Mouse (Mus musculus): ENCODE results near the gene Psors1c2. TPM values are rescaled to one million over a fixed set of nuclear protein-coding genes. Genes with fewer than 3 reads are reported as not detected.

The Psors1c2 gene
- polyA plus RNA-seq, 2 experiments: 0.39 to 1.0 TPM

DNA sequence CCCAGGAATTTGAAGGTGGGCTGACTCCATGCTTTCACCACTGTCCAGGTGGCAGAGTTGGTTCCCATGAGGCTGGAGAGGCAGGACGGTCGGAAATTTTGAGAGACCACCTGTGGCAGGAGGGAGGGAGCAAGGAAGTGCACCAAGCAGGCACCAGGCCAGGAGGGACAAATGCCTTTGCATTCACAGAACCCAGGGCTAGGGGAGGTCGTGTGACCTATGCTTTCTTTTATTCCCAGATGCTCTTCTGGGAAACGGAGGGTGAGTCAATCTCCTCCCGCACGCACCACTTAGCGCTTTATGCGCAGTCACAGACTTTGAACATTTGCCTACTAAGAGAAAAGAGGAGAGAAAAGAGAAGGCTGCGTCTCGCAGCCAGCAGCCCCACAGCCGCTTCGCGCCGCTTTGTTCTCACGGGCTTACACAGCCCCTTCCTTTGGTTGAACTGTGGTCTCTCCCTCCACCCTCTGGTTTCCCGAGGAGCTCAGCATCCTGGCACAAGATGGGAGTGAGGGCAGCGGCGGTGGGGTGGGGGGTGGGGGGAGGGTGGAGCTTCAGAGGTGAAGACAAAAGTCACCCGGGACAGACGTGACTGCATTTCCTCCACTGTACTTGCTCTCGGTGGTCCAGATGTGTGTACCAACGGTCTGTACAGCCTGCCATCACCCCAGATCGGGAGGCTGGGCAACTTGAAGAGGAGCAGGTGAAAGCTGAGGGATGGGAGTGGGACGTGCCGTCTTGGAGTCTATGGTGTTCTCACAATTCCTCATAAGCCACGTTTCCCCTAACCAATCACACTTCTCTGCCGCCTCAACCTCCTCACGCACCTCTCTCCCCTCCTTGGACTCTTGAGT lies 36.3 kb downstream of the Psors1c2 start:
- ATAC-seq (ENCODE audit: low FRiP score, low read depth) (no peak), DNase-seq (ENCODE audit: low spot score) (no peak)
- peak overlapping the region; percentile 23 for H3K4me3 ChIP-seq (replicated peaks; ENCODE audit: low read length)
- no peak for TF ChIP-seq POLR2A (IDR thresholded peaks at IDR 0.05; ENCODE audit: borderline replicate concordance, extremely low read depth, insufficient read depth, insufficient read length)
- peak overlapping the region; percentile 39 for H3K4me2 ChIP-seq (replicated peaks; ENCODE audit: low read depth, low read length, severe bottlenecking)
- no peaks in the 10 kb centered on the region for H3K9me3 ChIP-seq (ENCODE audit: control insufficient read depth, low read length)
- H3K4me1 ChIP-seq (ENCODE audit: control insufficient read depth, insufficient read depth, low read length): peaks cover 4% of the 10 kb centered on the region; the same call in 1 of the 2 replicates
- WGBS: 7% methylated on average over 24 of the region's 28 CpGs
- peak overlapping the region; percentile 22 for H3K9ac ChIP-seq (ENCODE audit: low read depth, low read length, severe bottlenecking)
- peaks cover 23% of the 10 kb centered on the region for H3K27me3 ChIP-seq (ENCODE audit: control insufficient read depth, insufficient read depth, low read length)
- H3K27ac ChIP-seq (replicated peaks; ENCODE audit: low read depth, low read length): no peak overlapping the region
- no peaks in the 10 kb centered on the region for H3K36me3 ChIP-seq (ENCODE audit: control insufficient read depth, insufficient read depth, low read length)

DNA sequence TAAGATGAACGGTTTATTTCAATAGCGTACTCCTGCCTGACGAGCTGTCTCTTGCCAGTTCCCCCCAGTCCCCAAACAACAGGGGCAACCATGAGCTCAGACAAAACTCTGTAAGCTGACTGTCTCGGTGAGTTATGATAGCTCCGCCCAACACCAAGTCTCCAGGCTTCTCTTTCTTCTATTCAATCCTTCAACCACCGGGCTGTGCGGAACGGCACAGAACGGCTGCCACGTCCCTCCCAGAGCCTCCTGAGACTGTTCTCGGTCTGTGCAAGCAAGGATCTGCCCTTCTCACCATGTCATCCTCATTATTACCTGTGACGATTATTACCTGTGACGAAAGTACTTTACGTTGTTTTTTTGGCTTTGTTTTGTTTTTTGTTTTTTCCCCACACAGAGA lies 37.8 kb downstream of the Psors1c2 start:
- no peaks in the 10 kb centered on the region for H3K36me3 ChIP-seq (ENCODE audit: control insufficient read depth, insufficient read depth, low read length)
- H3K27me3 ChIP-seq (ENCODE audit: control insufficient read depth, insufficient read depth, low read length): peaks cover 23% of the 10 kb centered on the region
- no peak overlapping the region for H3K9ac ChIP-seq (ENCODE audit: low read depth, low read length, severe bottlenecking)
- no peak overlapping the region for H3K27ac ChIP-seq (replicated peaks; ENCODE audit: low read depth, low read length)
- H3K4me2 ChIP-seq (replicated peaks; ENCODE audit: low read depth, low read length, severe bottlenecking): no peak overlapping the region
- H3K4me3 ChIP-seq (replicated peaks; ENCODE audit: low read length): no peak overlapping the region
- H3K4me1 ChIP-seq (ENCODE audit: control insufficient read depth, insufficient read depth, low read length): peaks cover 4% of the 10 kb centered on the region; the same call in 1 of the 2 replicates
- TF ChIP-seq POLR2A (IDR thresholded peaks at IDR 0.05; ENCODE audit: borderline replicate concordance, extremely low read depth, insufficient read depth, insufficient read length): no peak
- DNase-seq (ENCODE audit: low spot score): no peak
- ATAC-seq (ENCODE audit: low FRiP score, low read depth): no peak
- no peaks in the 10 kb centered on the region for H3K9me3 ChIP-seq (ENCODE audit: control insufficient read depth, low read length)
- WGBS: 76% methylated on average over 14 of the region's 14 CpGs

DNA sequence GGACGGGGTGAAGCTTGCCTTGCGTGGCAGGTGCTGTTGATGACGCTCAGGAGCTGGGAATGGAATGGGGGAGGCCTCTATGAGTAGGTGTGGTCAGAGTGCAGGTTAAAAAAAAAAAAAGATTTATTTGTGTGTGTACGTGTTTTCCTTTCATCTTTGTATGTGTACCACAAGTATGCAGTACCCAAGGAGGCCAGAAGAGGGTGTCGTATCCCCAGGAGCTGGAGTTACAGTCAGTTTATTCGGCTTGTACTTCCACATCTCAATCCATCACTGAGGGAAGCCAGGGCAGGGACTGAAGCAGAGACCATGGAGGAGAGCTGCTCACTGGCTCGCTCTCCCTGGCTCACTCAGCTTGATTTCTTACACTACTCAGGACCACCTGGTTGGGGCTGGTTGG lies 38.5 kb downstream of the Psors1c2 start:
- no peak overlapping the region for H3K27ac ChIP-seq (replicated peaks; ENCODE audit: low read depth, low read length)
- no peak overlapping the region for H3K9ac ChIP-seq (ENCODE audit: low read depth, low read length, severe bottlenecking)
- H3K4me2 ChIP-seq (replicated peaks; ENCODE audit: low read depth, low read length, severe bottlenecking): no peak overlapping the region
- H3K36me3 ChIP-seq (ENCODE audit: control insufficient read depth, insufficient read depth, low read length): no peaks in the 10 kb centered on the region
- peaks cover 4% of the 10 kb centered on the region; the same call in 1 of the 2 replicates for H3K4me1 ChIP-seq (ENCODE audit: control insufficient read depth, insufficient read depth, low read length)
- no peaks in the 10 kb centered on the region for H3K9me3 ChIP-seq (ENCODE audit: control insufficient read depth, low read length)
- peaks cover 23% of the 10 kb centered on the region for H3K27me3 ChIP-seq (ENCODE audit: control insufficient read depth, insufficient read depth, low read length)
- no peak for DNase-seq (ENCODE audit: low spot score)
- WGBS: 92% methylated on average over 7 of the region's 7 CpGs
- TF ChIP-seq POLR2A (IDR thresholded peaks at IDR 0.05; ENCODE audit: borderline replicate concordance, extremely low read depth, insufficient read depth, insufficient read length): no peak
- H3K4me3 ChIP-seq (replicated peaks; ENCODE audit: low read length): no peak overlapping the region
- ATAC-seq (ENCODE audit: low FRiP score, low read depth): no peak

DNA sequence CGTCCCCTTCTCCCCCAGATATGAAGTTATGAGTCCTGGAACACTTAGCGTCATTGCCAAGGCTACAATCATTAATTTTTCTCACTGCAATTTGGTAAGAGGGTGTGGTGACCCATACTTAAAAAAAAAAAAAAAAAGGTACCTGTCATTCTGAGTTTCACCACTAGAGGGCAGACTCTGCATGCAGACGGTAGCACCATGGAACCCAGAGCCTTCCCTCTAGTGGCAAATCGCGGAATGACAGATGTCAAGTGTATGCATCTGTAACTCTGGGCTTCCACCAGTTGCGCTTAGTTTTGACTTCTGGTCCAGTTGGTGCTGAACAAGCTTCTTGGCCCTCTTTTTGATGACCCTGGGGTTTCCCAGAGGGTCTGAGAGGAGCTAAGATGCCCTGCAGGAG lies 45.2 kb downstream of the Psors1c2 start:
- no peak overlapping the region for H3K9ac ChIP-seq (ENCODE audit: low read depth, low read length, severe bottlenecking)
- no peaks in the 10 kb centered on the region for H3K9me3 ChIP-seq (ENCODE audit: control insufficient read depth, low read length)
- no peaks in the 10 kb centered on the region for H3K36me3 ChIP-seq (ENCODE audit: control insufficient read depth, insufficient read depth, low read length)
- no peak for ATAC-seq (ENCODE audit: low FRiP score, low read depth)
- H3K27ac ChIP-seq (replicated peaks; ENCODE audit: low read depth, low read length): no peak overlapping the region
- H3K4me1 ChIP-seq (ENCODE audit: control insufficient read depth, insufficient read depth, low read length): no peaks in the 10 kb centered on the region
- TF ChIP-seq POLR2A (IDR thresholded peaks at IDR 0.05; ENCODE audit: borderline replicate concordance, extremely low read depth, insufficient read depth, insufficient read length): peak; percentile 29; the same call in 1 of the 2 replicates
- H3K27me3 ChIP-seq (ENCODE audit: control insufficient read depth, insufficient read depth, low read length): no peaks in the 10 kb centered on the region
- WGBS: 23% methylated on average over 6 of the region's 6 CpGs
- peak; percentile 77 for DNase-seq (ENCODE audit: low spot score)
- H3K4me3 ChIP-seq (replicated peaks; ENCODE audit: low read length): no peak overlapping the region
- no peak overlapping the region for H3K4me2 ChIP-seq (replicated peaks; ENCODE audit: low read depth, low read length, severe bottlenecking)

DNA sequence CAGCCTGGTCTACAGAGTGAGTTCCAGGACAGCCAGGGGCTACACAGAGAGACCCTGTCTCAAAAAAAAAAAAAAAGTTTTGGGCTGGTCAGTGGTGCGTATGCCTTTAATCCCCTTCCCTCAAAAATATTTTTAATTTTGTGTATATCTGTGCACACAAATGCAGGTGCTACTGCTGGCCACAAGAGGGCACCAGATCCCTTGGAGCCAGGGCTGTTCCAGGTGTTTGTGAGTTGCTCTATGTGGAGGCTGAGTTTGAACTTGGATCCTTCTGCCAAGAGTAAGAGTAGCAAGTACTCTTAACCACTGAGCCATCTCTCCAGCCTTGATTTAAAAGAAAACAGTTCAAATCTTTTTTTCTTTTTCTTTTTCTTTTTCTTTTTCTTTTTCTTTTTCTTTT lies 49.9 kb downstream of the Psors1c2 start:
- no peak overlapping the region for H3K4me3 ChIP-seq (replicated peaks; ENCODE audit: low read length)
- no peak overlapping the region for H3K27ac ChIP-seq (replicated peaks; ENCODE audit: low read depth, low read length)
- H3K9ac ChIP-seq (ENCODE audit: low read depth, low read length, severe bottlenecking): no peak overlapping the region
- ATAC-seq (ENCODE audit: low FRiP score, low read depth): no peak
- H3K36me3 ChIP-seq (ENCODE audit: control insufficient read depth, insufficient read depth, low read length): no peaks in the 10 kb centered on the region
- H3K4me1 ChIP-seq (ENCODE audit: control insufficient read depth, insufficient read depth, low read length): 0 out of 2 replicates have a peak, but pooled peaks cover 2% of the 10 kb centered on the region
- TF ChIP-seq POLR2A (IDR thresholded peaks at IDR 0.05; ENCODE audit: borderline replicate concordance, extremely low read depth, insufficient read depth, insufficient read length): no peak
- no peaks in the 10 kb centered on the region for H3K9me3 ChIP-seq (ENCODE audit: control insufficient read depth, low read length)
- 100% methylated on average over 1 of the region's 1 CpGs for WGBS
- DNase-seq (ENCODE audit: low spot score): no peak
- H3K4me2 ChIP-seq (replicated peaks; ENCODE audit: low read depth, low read length, severe bottlenecking): no peak overlapping the region
- H3K27me3 ChIP-seq (ENCODE audit: control insufficient read depth, insufficient read depth, low read length): no peaks in the 10 kb centered on the region

Other genes with a start within 250 kb of the Psors1c2 start
- gene H2-Q1, start 212.8 kb upstream of the Psors1c2 start, polyA plus RNA-seq (2012; rRNA removed): 0.01 and 0.05 TPM in 2 replicates
- gene H2-Q1, start 212.8 kb upstream of the Psors1c2 start, polyA plus RNA-seq (2014; fragmentation: Nextera tagmentation; extraction: Ambion mirVana): not detected in 2 replicates
- gene H2-Q2, start 191.0 kb upstream of the Psors1c2 start, polyA plus RNA-seq (2012; rRNA removed): 0.16 and 0.41 TPM in 2 replicates
- 0.15 and 0.37 TPM in 2 replicates for gene H2-Q2, start 191.0 kb upstream of the Psors1c2 start, polyA plus RNA-seq (2014; fragmentation: Nextera tagmentation; extraction: Ambion mirVana)
- gene H2-Q4, start 153.6 kb upstream of the Psors1c2 start, polyA plus RNA-seq (2012; rRNA removed): 15.2 and 15.5 TPM in 2 replicates
- gene H2-Q4, start 153.6 kb upstream of the Psors1c2 start, polyA plus RNA-seq (2014; fragmentation: Nextera tagmentation; extraction: Ambion mirVana): 2.8 and 3.5 TPM in 2 replicates
- gene H2-Q6, start 108.4 kb upstream of the Psors1c2 start, polyA plus RNA-seq (2012; rRNA removed): 0.73 and 1.00 TPM in 2 replicates
- 0.41 and 0.53 TPM in 2 replicates for gene H2-Q6, start 108.4 kb upstream of the Psors1c2 start, polyA plus RNA-seq (2014; fragmentation: Nextera tagmentation; extraction: Ambion mirVana)
- gene H2-Q7, start 94.0 kb upstream of the Psors1c2 start, polyA plus RNA-seq (2012; rRNA removed): 8.9 and 9.9 TPM in 2 replicates
- gene H2-Q7, start 94.0 kb upstream of the Psors1c2 start, polyA plus RNA-seq (2014; fragmentation: Nextera tagmentation; extraction: Ambion mirVana): 3.1 and 4.2 TPM in 2 replicates
- 0.76 and 0.87 TPM in 2 replicates for gene H2-Q10, start 63.1 kb upstream of the Psors1c2 start, polyA plus RNA-seq (2012; rRNA removed)
- gene H2-Q10, start 63.1 kb upstream of the Psors1c2 start, polyA plus RNA-seq (2014; fragmentation: Nextera tagmentation; extraction: Ambion mirVana): 0.28 and 0.62 TPM in 2 replicates
- 0.06 and 0.09 TPM in 2 replicates for gene Pou5f1, start 27.2 kb upstream of the Psors1c2 start, polyA plus RNA-seq (2012; rRNA removed)
- gene Pou5f1, start 27.2 kb upstream of the Psors1c2 start, polyA plus RNA-seq (2014; fragmentation: Nextera tagmentation; extraction: Ambion mirVana): not detected in 2 replicates
- gene Tcf19, start 16.4 kb upstream of the Psors1c2 start, polyA plus RNA-seq (2012; rRNA removed): 73.8 and 82.6 TPM in 2 replicates
- gene Tcf19, start 16.4 kb upstream of the Psors1c2 start, polyA plus RNA-seq (2014; fragmentation: Nextera tagmentation; extraction: Ambion mirVana): 75.5 and 84.3 TPM in 2 replicates
- gene Cchcr1, start 16.1 kb upstream of the Psors1c2 start, polyA plus RNA-seq (2012; rRNA removed): 41.2 and 43.2 TPM in 2 replicates
- 11.6 and 13.9 TPM in 2 replicates for gene Cchcr1, start 16.1 kb upstream of the Psors1c2 start, polyA plus RNA-seq (2014; fragmentation: Nextera tagmentation; extraction: Ambion mirVana)
- gene Cdsn, start 18.9 kb downstream of the Psors1c2 start, polyA plus RNA-seq (2012; rRNA removed): 0.09 and 0.31 TPM in 2 replicates
- gene Cdsn, start 18.9 kb downstream of the Psors1c2 start, polyA plus RNA-seq (2014; fragmentation: Nextera tagmentation; extraction: Ambion mirVana): 0.07 and 0.17 TPM in 2 replicates
- 0.21 and 0.24 TPM in 2 replicates for gene 2300002M23Rik, start 34.2 kb downstream of the Psors1c2 start, polyA plus RNA-seq (2012; rRNA removed)
- not detected in 2 replicates for gene 2300002M23Rik, start 34.2 kb downstream of the Psors1c2 start, polyA plus RNA-seq (2014; fragmentation: Nextera tagmentation; extraction: Ambion mirVana)
- not detected in 2 replicates for gene Sfta2, start 68.3 kb downstream of the Psors1c2 start, polyA plus RNA-seq (2012; rRNA removed)
- gene Sfta2, start 68.3 kb downstream of the Psors1c2 start, polyA plus RNA-seq (2014; fragmentation: Nextera tagmentation; extraction: Ambion mirVana): not detected in 2 replicates
- not detected in 2 replicates for gene Gm9573, start 93.4 kb downstream of the Psors1c2 start, polyA plus RNA-seq (2012; rRNA removed)
- not detected in 2 replicates for gene Gm9573, start 93.4 kb downstream of the Psors1c2 start, polyA plus RNA-seq (2014; fragmentation: Nextera tagmentation; extraction: Ambion mirVana)
- 0.13 and 0.30 TPM in 2 replicates for gene Mucl3, start 110.5 kb downstream of the Psors1c2 start, polyA plus RNA-seq (2012; rRNA removed)
- gene Mucl3, start 110.5 kb downstream of the Psors1c2 start, polyA plus RNA-seq (2014; fragmentation: Nextera tagmentation; extraction: Ambion mirVana): 0.22 TPM in 1 of 2 replicates, not detected in the other
- gene Vars2, start 134.4 kb downstream of the Psors1c2 start, polyA plus RNA-seq (2012; rRNA removed): 35.4 and 47.8 TPM in 2 replicates
- 14.8 and 18.7 TPM in 2 replicates for gene Vars2, start 134.4 kb downstream of the Psors1c2 start, polyA plus RNA-seq (2014; fragmentation: Nextera tagmentation; extraction: Ambion mirVana)
- gene Gtf2h4, start 140.5 kb downstream of the Psors1c2 start, polyA plus RNA-seq (2012; rRNA removed): 43.0 and 52.0 TPM in 2 replicates
- gene Gtf2h4, start 140.5 kb downstream of the Psors1c2 start, polyA plus RNA-seq (2014; fragmentation: Nextera tagmentation; extraction: Ambion mirVana): 40.7 and 44.9 TPM in 2 replicates
- gene Ddr1, start 171.4 kb downstream of the Psors1c2 start, polyA plus RNA-seq (2012; rRNA removed): 49.4 and 60.1 TPM in 2 replicates
- 56.7 and 58.2 TPM in 2 replicates for gene Ddr1, start 171.4 kb downstream of the Psors1c2 start, polyA plus RNA-seq (2014; fragmentation: Nextera tagmentation; extraction: Ambion mirVana)

Data from limb, embryonic 14.5 days (tissue).